Comparison of ENCODE assay signal across 22 mouse cellular contexts in the genomic region with DNA sequence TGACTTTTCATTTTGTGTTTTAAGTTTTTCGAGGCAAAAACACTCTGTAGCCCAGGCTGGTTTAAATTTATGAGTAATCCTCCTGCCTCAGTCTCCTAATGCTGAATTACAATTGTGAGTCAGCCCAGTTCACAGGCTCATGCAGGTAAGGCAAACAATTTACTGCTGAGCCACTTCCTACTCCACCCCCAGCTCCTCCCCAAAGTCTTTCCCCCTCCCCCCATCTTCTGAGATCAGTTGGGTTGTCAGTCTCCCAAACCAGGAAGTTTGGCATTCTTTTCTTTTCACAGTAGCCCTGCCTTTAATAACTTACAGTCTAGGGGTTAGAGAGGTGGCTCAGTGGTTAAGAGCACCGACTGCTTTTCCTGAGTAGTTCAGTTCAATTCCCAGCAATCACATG. TPM values are rescaled to one million over a fixed set of nuclear protein-coding genes. Genes with fewer than 3 reads are reported as not detected.
DNase-seq lines count a peak whose midpoint lies in the region; ATAC-seq and TF ChIP-seq lines count a peak whose summit lies in the region.
"Had no signal": no experiment of that assay in that cellular context is flagged by ENCODE, and none has a peak within 500 bp of the region (broad histone marks: within the 10 kb centered on the region; RNA-seq: fewer than 3 reads in every experiment).

No protein-coding gene starts in this region.

- no peaks in the 10 kb centered on the region for H3K27me3 ChIP-seq in intestine, postnatal 0 days (replicated peaks; ENCODE audit: control insufficient read depth, insufficient read depth, low read length)
- no peaks in the 10 kb centered on the region for H3K27me3 ChIP-seq in hindbrain, embryonic 10.5 days (ENCODE audit: insufficient read depth, poor library complexity, severe bottlenecking)
- H3K27me3 ChIP-seq: embryonic facial prominence, embryonic 13.5 days; limb, embryonic 12.5 days had no signal

- H3K4me1 ChIP-seq in intestine, postnatal 0 days (replicated peaks; ENCODE audit: control insufficient read depth, insufficient read depth, low read length) = no peaks in the 10 kb centered on the region
- peaks cover 12% of the 10 kb centered on the region; the same call in 1 of the 2 replicates for H3K4me1 ChIP-seq in hindbrain, embryonic 10.5 days (replicated peaks)

- no peaks in the 10 kb centered on the region for H3K9me3 ChIP-seq in intestine, postnatal 0 days (ENCODE audit: control insufficient read depth)
- H3K9me3 ChIP-seq in hindbrain, embryonic 10.5 days = no peaks in the 10 kb centered on the region
- H3K9me3 ChIP-seq: embryonic facial prominence, embryonic 13.5 days; limb, embryonic 12.5 days had no signal

- 0 out of 2 replicates have a peak, but pooled peaks have one; percentile 20 for ATAC-seq in intestine, postnatal 0 days

- H3K4me3 ChIP-seq in intestine, postnatal 0 days (ENCODE audit: low read depth, low read length) = no peak overlapping the region
- no peak overlapping the region for H3K4me3 ChIP-seq in layer of hippocampus, adult 2 months
- H3K4me3 ChIP-seq in hindbrain, embryonic 10.5 days = no peak overlapping the region

- 77% methylated on average over 2 of the region's 2 CpGs for WGBS in intestine, postnatal 0 days
- 82% methylated on average over 2 of the region's 2 CpGs for WGBS in hindbrain, embryonic 10.5 days

- H3K27ac ChIP-seq in intestine, postnatal 0 days (ENCODE audit: low read depth, low read length) = no peak overlapping the region
- no peak overlapping the region for H3K27ac ChIP-seq in layer of hippocampus, adult 2 months
- no peak overlapping the region for H3K27ac ChIP-seq in hindbrain, embryonic 10.5 days
- H3K27ac ChIP-seq: embryonic facial prominence, embryonic 13.5 days; hindbrain, postnatal 0 days; limb, embryonic 12.5 days; macrophage had no signal

- H3K9ac ChIP-seq in intestine, postnatal 0 days (ENCODE audit: low read depth, low read length) = no peak overlapping the region
- H3K9ac ChIP-seq: embryonic facial prominence, embryonic 13.5 days; limb, embryonic 12.5 days had no signal

- TF ChIP-seq CTCF in intestine, postnatal 0 days (IDR thresholded peaks at IDR 0.05; ENCODE audit: low read depth) = no peak
- TF ChIP-seq CTCF in layer of hippocampus, adult 2 months (conservative IDR thresholded peaks at IDR 0.05) = no peak

- no peaks in the 10 kb centered on the region for H3K36me3 ChIP-seq in intestine, postnatal 0 days (ENCODE audit: control insufficient read depth, insufficient read depth)
- no peaks in the 10 kb centered on the region for H3K36me3 ChIP-seq in hindbrain, embryonic 10.5 days
- H3K36me3 ChIP-seq: embryonic facial prominence, embryonic 13.5 days; limb, embryonic 12.5 days had no signal

- no peak overlapping the region for H3K4me2 ChIP-seq in intestine, postnatal 0 days (replicated peaks; ENCODE audit: low read depth)

- DNase-seq in thymus, postnatal 0 days (ENCODE audit: low spot score) = peak; percentile 30
- no peak for DNase-seq in thymus, postnatal 4 days
- DNase-seq in WW6 (ENCODE audit: low read depth, low spot score) = peak; percentile 49
- peak; percentile 71 for DNase-seq in yolk sac, embryonic 10.5 days (ENCODE audit: low spot score)
- no peak for DNase-seq in layer of hippocampus, adult 2 months (ENCODE audit: low spot score in 2 of 2)
- no peak for DNase-seq in cerebellum, adult 8-10 months
- DNase-seq in hindbrain, embryonic 10.5 days (ENCODE audit: low spot score) = no peak
- DNase-seq: cerebellum, adult 9-10 months; thymus, adult 2 months had no signal

RNA-seq across cellular contexts. Expression of a gene that starts 0.7 kb away (rescaled TPM):
- 0.75 and 0.99 TPM in 2 replicates for polyA plus RNA-seq in thymus, postnatal 0 days (2015; fragmentation: Nextera tagmentation; extraction: Ambion mirVana)
- polyA plus RNA-seq in intestine, postnatal 0 days (2015; fragmentation: Nextera tagmentation; extraction: Ambion mirVana) = 0.44 and 0.55 TPM in 2 replicates
- under 1 TPM; 0.25 to 0.28 TPM for total RNA-seq in layer of hippocampus, adult 2 months (2021)
- 3.5 and 5.7 TPM in 2 replicates for polyA plus RNA-seq in hindbrain, embryonic 10.5 days (2016; fragmentation: Nextera tagmentation; extraction: Ambion mirVana)
- total RNA-seq: MEL had no signal

RNA-seq across cellular contexts. Expression of a gene that starts 22.1 kb away (rescaled TPM):
- not detected in 2 replicates for polyA plus RNA-seq in thymus, postnatal 0 days (2015; fragmentation: Nextera tagmentation; extraction: Ambion mirVana)
- not detected in 2 replicates for polyA plus RNA-seq in intestine, postnatal 0 days (2015; fragmentation: Nextera tagmentation; extraction: Ambion mirVana)
- total RNA-seq in layer of hippocampus, adult 2 months (2021) = not detected
- not detected in 2 replicates for polyA plus RNA-seq in hindbrain, embryonic 10.5 days (2016; fragmentation: Nextera tagmentation; extraction: Ambion mirVana)
- total RNA-seq: heart, adult 8-10 months; heart, postnatal 10 days; hindbrain, postnatal 0 days; MEL had no signal
- polyA plus RNA-seq: brain, embryonic 14.5 days; embryonic facial prominence, embryonic 13.5 days; forebrain, embryonic 14.5 days; hindbrain, postnatal 0 days; limb, embryonic 12.5 days; liver, postnatal 0 days; macrophage; midbrain, embryonic 16.5 days; neural tube, embryonic 14.5 days; thymus, adult 2 months had no signal

RNA-seq across cellular contexts. Expression of a gene that starts 26.4 kb away (rescaled TPM):
- polyA plus RNA-seq in thymus, postnatal 0 days (2015; fragmentation: Nextera tagmentation; extraction: Ambion mirVana) = 10.4 and 12.0 TPM in 2 replicates
- polyA plus RNA-seq in intestine, postnatal 0 days (2015; fragmentation: Nextera tagmentation; extraction: Ambion mirVana) = 6.0 and 6.2 TPM in 2 replicates
- 1 to 10 TPM; 1.1 to 2.0 TPM for total RNA-seq in layer of hippocampus, adult 2 months (2021)
- 0.85 TPM in 2 replicates for polyA plus RNA-seq in hindbrain, embryonic 10.5 days (2016; fragmentation: Nextera tagmentation; extraction: Ambion mirVana)

RNA-seq across cellular contexts. Expression of a gene that starts 34.7 kb away (rescaled TPM):
- polyA plus RNA-seq in thymus, postnatal 0 days (2015; fragmentation: Nextera tagmentation; extraction: Ambion mirVana) = 0.08 and 0.10 TPM in 2 replicates
- 0.08 and 0.09 TPM in 2 replicates for polyA plus RNA-seq in intestine, postnatal 0 days (2015; fragmentation: Nextera tagmentation; extraction: Ambion mirVana)
- under 1 TPM; 0.20 to 0.26 TPM for total RNA-seq in layer of hippocampus, adult 2 months (2021)
- polyA plus RNA-seq in hindbrain, embryonic 10.5 days (2016; fragmentation: Nextera tagmentation; extraction: Ambion mirVana) = 0.31 and 0.32 TPM in 2 replicates
- total RNA-seq: heart, adult 8-10 months; heart, postnatal 10 days; hindbrain, postnatal 0 days; MEL had no signal
- polyA plus RNA-seq: liver, postnatal 0 days; macrophage; thymus, adult 2 months had no signal

RNA-seq across cellular contexts. Expression of a gene that starts 53.2 kb away (rescaled TPM):
- 0.45 and 0.65 TPM in 2 replicates for polyA plus RNA-seq in thymus, postnatal 0 days (2015; fragmentation: Nextera tagmentation; extraction: Ambion mirVana)
- not detected in 2 replicates for polyA plus RNA-seq in intestine, postnatal 0 days (2015; fragmentation: Nextera tagmentation; extraction: Ambion mirVana)
- total RNA-seq in layer of hippocampus, adult 2 months (2021) = not detected
- not detected in 2 replicates for polyA plus RNA-seq in hindbrain, embryonic 10.5 days (2016; fragmentation: Nextera tagmentation; extraction: Ambion mirVana)
- total RNA-seq: heart, adult 8-10 months; heart, postnatal 10 days; hindbrain, postnatal 0 days; MEL had no signal
- polyA plus RNA-seq: brain, embryonic 14.5 days; forebrain, embryonic 14.5 days; hindbrain, postnatal 0 days; limb, embryonic 12.5 days; liver, postnatal 0 days; macrophage; midbrain, embryonic 16.5 days; neural tube, embryonic 14.5 days had no signal

Comparison
In these comparisons a context has a peak if more than half of its experiments do, and no peak if none do; other contexts are left out.
1. DNase-seq: peak in thymus, postnatal 0 days (single experiment), WW6 (single experiment) and yolk sac, embryonic 10.5 days (single experiment); none in thymus, postnatal 4 days (single experiment), layer of hippocampus, adult 2 months (0 of 2), cerebellum, adult 8-10 months (single experiment) and hindbrain, embryonic 10.5 days (single experiment).